Mouse (Mus musculus): ENCODE data around the gene Prrg2. TPM values are rescaled to one million over a fixed set of nuclear protein-coding genes. Genes with fewer than 3 reads are reported as not detected.
"Not testable (repeated sequence)": the region's sequence is repeated elsewhere in the genome, so short reads cannot be mapped to it uniquely, and the experiment has no call there.

Gene Prrg2
- total and polyA plus RNA-seq, 2 experiments from 2014 or later = 7.7 to 13.7 TPM

DNA sequence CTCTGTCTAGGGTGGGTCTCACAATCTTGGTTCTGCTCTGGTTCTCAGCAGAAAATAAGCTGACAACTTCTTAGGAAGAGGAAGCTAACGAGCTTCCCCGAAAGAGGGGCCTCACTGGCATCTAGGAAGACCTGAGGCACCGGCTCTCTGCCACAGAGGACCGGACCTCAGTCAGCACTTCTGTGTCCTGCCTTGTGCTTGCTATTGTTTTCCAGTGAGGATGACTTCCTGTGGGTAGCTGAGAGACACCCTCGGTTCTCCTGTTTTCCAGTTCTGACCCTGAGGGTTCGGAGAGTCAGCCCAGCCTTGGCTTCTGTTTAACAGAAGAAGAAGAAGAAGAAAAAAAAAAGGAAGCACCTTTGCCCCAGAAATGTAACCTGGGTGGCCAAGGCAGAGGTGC, 35.0 kb upstream of the Prrg2 start:
- ATAC-seq (ENCODE audit: low FRiP score) (no peak), DNase-seq (ENCODE audit: low spot score) (no peak)
- H3K36me3 ChIP-seq (ENCODE audit: insufficient read depth, low read length) = no peaks in the 10 kb centered on the region
- H3K9ac ChIP-seq (replicated peaks; ENCODE audit: low read length, poor library complexity, severe bottlenecking) = no peak overlapping the region
- no peaks in the 10 kb centered on the region for H3K27me3 ChIP-seq (ENCODE audit: insufficient read depth, low read length)
- no peak overlapping the region for H3K4me2 ChIP-seq (ENCODE audit: low read depth, low read length, poor library complexity, severe bottlenecking)
- no peaks in the 10 kb centered on the region for H3K9me3 ChIP-seq (ENCODE audit: low read length)
- TF ChIP-seq CTCF (IDR thresholded peaks at IDR 0.05) = no peak
- no peak overlapping the region for H3K4me3 ChIP-seq (ENCODE audit: low read depth, low read length)
- H3K27ac ChIP-seq (ENCODE audit: low read depth, low read length) = no peak overlapping the region
- 77% methylated on average over 6 of the region's 6 CpGs for WGBS
- no peaks in the 10 kb centered on the region for H3K4me1 ChIP-seq (ENCODE audit: insufficient read depth, low read length)

DNA sequence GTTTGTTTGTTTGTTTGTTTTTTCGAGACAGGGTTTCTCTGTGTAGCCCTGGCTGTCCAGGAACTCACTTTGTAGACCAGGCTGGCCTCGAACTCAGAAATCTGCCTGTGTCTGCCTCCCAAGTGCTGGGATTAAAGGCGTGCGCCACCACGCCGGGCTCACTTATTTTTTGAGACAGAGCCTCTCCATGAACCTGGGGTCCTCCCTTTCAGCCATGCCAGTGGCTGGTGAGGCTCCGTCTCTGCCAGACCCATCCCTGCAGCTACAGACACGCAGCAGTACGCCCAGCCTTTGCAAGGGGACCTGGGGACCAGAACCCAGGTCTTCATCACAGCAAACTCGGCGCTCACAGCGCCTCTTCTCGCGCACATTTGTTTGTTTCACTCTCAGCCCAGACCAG, 33.5 kb upstream of the Prrg2 start:
- DNase-seq (ENCODE audit: low spot score); H3K36me3 ChIP-seq (ENCODE audit: insufficient read depth, low read length); H3K9me3 ChIP-seq (ENCODE audit: low read length); H3K4me2 ChIP-seq (ENCODE audit: low read depth, low read length, poor library complexity, severe bottlenecking); H3K27me3 ChIP-seq (ENCODE audit: insufficient read depth, low read length); H3K27ac ChIP-seq (ENCODE audit: low read depth, low read length); H3K4me3 ChIP-seq (ENCODE audit: low read depth, low read length); H3K4me1 ChIP-seq (ENCODE audit: insufficient read depth, low read length); H3K9ac ChIP-seq (replicated peaks; ENCODE audit: low read length, poor library complexity, severe bottlenecking); ATAC-seq (ENCODE audit: low FRiP score): not testable (repeated sequence)
- 89% methylated on average over 14 of the region's 14 CpGs for WGBS

DNA sequence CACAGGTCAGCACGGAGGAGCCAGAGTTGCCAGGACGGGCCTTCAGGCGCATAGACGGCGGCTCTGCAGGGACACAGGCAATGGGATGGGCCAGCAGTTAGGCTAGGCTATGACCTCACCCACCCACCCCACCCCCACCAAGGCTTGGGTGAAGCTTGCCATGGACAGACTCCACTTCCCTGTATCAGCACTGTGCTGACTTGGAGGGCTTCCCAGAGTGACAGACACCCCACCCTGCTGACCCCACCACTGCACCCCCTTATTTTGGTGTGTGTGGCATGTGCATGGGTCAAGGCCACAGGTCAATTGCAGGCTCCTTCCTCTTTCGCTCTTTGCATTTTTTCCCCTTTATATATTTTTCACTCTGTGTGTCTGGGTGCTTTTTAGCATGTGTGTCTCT, 32.9 kb upstream of the Prrg2 start:
- no peaks in the 10 kb centered on the region for H3K4me1 ChIP-seq (ENCODE audit: insufficient read depth, low read length)
- H3K4me3 ChIP-seq (ENCODE audit: low read depth, low read length) = no peak overlapping the region
- no peaks in the 10 kb centered on the region for H3K36me3 ChIP-seq (ENCODE audit: insufficient read depth, low read length)
- WGBS = 80% methylated on average over 6 of the region's 6 CpGs
- TF ChIP-seq CTCF (IDR thresholded peaks at IDR 0.05) = no peak
- H3K27ac ChIP-seq (ENCODE audit: low read depth, low read length) = no peak overlapping the region
- no peak overlapping the region for H3K4me2 ChIP-seq (ENCODE audit: low read depth, low read length, poor library complexity, severe bottlenecking)
- H3K27me3 ChIP-seq (ENCODE audit: insufficient read depth, low read length) = no peaks in the 10 kb centered on the region
- no peaks in the 10 kb centered on the region for H3K9me3 ChIP-seq (ENCODE audit: low read length)
- no peak for ATAC-seq (ENCODE audit: low FRiP score)
- no peak for DNase-seq (ENCODE audit: low spot score)
- H3K9ac ChIP-seq (replicated peaks; ENCODE audit: low read length, poor library complexity, severe bottlenecking) = no peak overlapping the region

DNA sequence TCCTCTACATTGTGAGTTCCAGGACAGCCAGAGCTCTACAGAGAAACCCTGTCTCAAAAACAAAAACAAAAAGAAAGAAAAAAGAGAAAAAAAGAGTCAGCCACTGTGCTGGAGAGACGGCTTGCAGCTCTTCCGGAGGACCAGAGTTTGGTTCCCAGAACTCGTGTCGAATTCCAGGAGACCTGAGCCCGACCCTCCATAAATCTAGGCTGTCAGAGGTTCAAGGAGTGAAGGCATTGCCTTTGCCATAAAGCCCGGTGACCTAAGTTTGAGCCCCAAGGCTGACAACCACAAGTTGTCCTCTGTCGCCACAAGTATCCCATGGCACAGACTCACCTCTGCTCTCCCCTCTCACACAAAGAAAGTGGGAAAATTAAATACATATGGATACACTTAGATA, 31.6 kb upstream of the Prrg2 start:
- Histone ChIP-seq H3K27ac (ENCODE audit: low read depth, low read length) (no peak overlapping the region), H3K9ac (replicated peaks; ENCODE audit: low read length, poor library complexity, severe bottlenecking) (no peak overlapping the region), H3K4me1 (ENCODE audit: insufficient read depth, low read length) (no peaks in the 10 kb centered on the region), H3K4me3 (ENCODE audit: low read depth, low read length) (no peak overlapping the region), H3K4me2 (ENCODE audit: low read depth, low read length, poor library complexity, severe bottlenecking) (no peak overlapping the region), H3K9me3 (ENCODE audit: low read length) (no peaks in the 10 kb centered on the region), H3K36me3 (ENCODE audit: insufficient read depth, low read length) (no peaks in the 10 kb centered on the region), H3K27me3 (ENCODE audit: insufficient read depth, low read length) (no peaks in the 10 kb centered on the region)
- ATAC-seq (ENCODE audit: low FRiP score) (no peak), DNase-seq (ENCODE audit: low spot score) (no peak)
- WGBS = 77% methylated on average over 7 of the region's 7 CpGs
- TF ChIP-seq CTCF (IDR thresholded peaks at IDR 0.05) = no peak

DNA sequence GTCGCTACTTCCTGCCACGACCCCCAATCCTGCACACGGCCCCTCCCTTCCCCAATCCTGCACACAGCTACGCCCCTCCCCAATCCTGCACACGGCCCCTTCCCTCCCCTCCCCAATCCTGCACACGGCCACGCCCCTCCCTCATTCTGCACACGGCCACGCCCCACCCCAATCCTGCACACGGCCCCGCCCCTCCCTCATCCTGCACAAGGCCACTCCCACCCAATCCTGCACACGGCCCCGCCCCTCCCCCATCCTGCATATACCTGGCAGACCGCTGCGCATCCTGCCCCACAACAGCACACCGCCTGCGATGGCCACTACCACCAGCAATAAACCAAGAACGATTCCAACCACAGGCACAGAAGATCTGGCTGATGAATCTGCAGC, 31.0 kb upstream of the Prrg2 start:
- DNase-seq (ENCODE audit: low spot score) (no peak), ATAC-seq (ENCODE audit: low FRiP score) (no peak)
- no peak overlapping the region for H3K9ac ChIP-seq (replicated peaks; ENCODE audit: low read length, poor library complexity, severe bottlenecking)
- no peaks in the 10 kb centered on the region for H3K9me3 ChIP-seq (ENCODE audit: low read length)
- no peaks in the 10 kb centered on the region for H3K4me1 ChIP-seq (ENCODE audit: insufficient read depth, low read length)
- H3K4me3 ChIP-seq (ENCODE audit: low read depth, low read length) = no peak overlapping the region
- no peak for TF ChIP-seq CTCF (IDR thresholded peaks at IDR 0.05)
- WGBS = 41% methylated on average over 18 of the region's 18 CpGs
- H3K36me3 ChIP-seq (ENCODE audit: insufficient read depth, low read length) = no peaks in the 10 kb centered on the region
- no peak overlapping the region for H3K4me2 ChIP-seq (ENCODE audit: low read depth, low read length, poor library complexity, severe bottlenecking)
- H3K27me3 ChIP-seq (ENCODE audit: insufficient read depth, low read length) = no peaks in the 10 kb centered on the region
- H3K27ac ChIP-seq (ENCODE audit: low read depth, low read length) = no peak overlapping the region

DNA sequence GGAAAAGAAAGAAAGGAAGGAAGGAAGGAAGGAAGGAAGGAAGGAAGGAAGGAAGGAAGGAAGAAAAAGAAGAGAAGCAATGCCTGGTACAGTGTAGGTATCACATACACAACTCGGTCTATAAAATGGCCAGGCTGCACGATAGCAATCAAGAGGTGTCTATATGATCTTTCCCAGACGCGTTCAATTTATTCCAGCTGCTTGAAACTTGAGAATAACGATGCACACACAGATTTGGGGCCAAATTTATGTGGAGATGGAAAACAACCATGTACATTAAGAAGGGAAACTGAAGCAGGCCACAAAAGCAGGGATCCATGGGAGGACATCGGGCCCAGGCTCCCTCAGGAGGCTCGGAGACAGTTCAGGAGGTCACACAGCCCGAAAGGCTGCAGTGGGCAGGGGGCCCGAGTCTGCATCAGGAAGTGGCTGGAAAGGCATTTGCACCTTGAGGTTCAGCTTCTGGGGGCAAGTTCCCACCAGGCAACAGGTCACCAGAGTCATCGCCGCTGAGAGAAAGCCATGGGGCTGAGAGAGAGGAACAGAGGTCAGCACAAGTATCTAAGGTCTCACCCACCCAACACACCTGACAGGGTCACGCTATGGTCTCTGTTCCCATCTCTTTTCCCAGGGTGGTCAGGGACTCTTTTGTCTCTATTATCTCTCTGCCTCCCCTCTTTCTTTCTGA, 30.5 kb upstream of the Prrg2 start:
- Histone ChIP-seq H3K4me2 (ENCODE audit: low read depth, low read length, poor library complexity, severe bottlenecking) (no peak overlapping the region), H3K9ac (replicated peaks; ENCODE audit: low read length, poor library complexity, severe bottlenecking) (no peak overlapping the region), H3K9me3 (ENCODE audit: low read length) (no peaks in the 10 kb centered on the region), H3K36me3 (ENCODE audit: insufficient read depth, low read length) (no peaks in the 10 kb centered on the region), H3K27me3 (ENCODE audit: insufficient read depth, low read length) (no peaks in the 10 kb centered on the region), H3K4me3 (ENCODE audit: low read depth, low read length) (no peak overlapping the region), H3K27ac (ENCODE audit: low read depth, low read length) (no peak overlapping the region), H3K4me1 (ENCODE audit: insufficient read depth, low read length) (no peaks in the 10 kb centered on the region)
- TF ChIP-seq CTCF (IDR thresholded peaks at IDR 0.05) = no peak
- ATAC-seq (ENCODE audit: low FRiP score) (no peak), DNase-seq (ENCODE audit: low spot score) (no peak)
- WGBS = 74% methylated on average over 12 of the region's 12 CpGs

Data from midbrain, postnatal 0 days (tissue).